Mouse (Mus musculus): ENCODE data around the gene Plppr3.
"Not testable (repeated sequence)": the region's sequence is repeated elsewhere in the genome, so short reads cannot be mapped to it uniquely, and the experiment has no call there.

Plppr3 gene

GRCm38 (mm10) chr10:79908167-79909091 is 34.0 kb upstream of the Plppr3 start, which contains the start of gene Med16:
Gene Med16 (minus strand): TSS chr10:79908923.
- in situ Hi-C loops (cut with MboI; ENCODE audit: low pct_unique_long_range_greater_than_20kb in 1 of 2, low sequenced_read_pairs in 2 of 2, unreplicated experiment in 1 of 2), result no loop called here

DNA sequence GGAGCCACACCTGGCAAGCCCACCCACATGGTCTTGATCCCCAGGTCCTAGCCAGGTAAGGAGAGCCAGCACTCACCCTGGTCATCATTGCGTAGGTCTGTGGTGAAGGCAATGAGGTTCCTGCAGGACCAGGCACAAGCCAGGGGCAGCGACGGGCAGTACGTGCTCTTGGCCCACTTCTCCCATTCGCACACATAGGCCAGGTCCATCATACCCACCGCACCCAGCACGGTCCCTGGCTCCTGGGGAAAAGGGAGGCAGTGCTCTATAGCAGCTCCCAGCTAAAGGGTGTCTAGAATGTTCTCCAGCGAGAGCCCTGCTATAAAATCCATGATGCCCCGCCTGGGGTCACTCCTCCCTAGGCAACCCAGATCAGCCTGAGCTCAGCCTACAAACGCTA is 33.0 kb upstream of the Plppr3 start:
- in situ Hi-C loops (cut with MboI; ENCODE audit: low pct_unique_long_range_greater_than_20kb in 1 of 2, low sequenced_read_pairs in 2 of 2, unreplicated experiment in 1 of 2), result no loop called here

- in situ Hi-C loops (cut with MboI; ENCODE audit: low pct_unique_long_range_greater_than_20kb in 1 of 2, low sequenced_read_pairs in 2 of 2, unreplicated experiment in 1 of 2), result no loop called here
Observed at GRCm38 (mm10) chr10:79906712-79907111, 32.3 kb upstream of the Plppr3 start.

- in situ Hi-C loops (cut with MboI; ENCODE audit: low pct_unique_long_range_greater_than_20kb in 1 of 2, low sequenced_read_pairs in 2 of 2, unreplicated experiment in 1 of 2), result no loop called here
Observed at GRCm38 (mm10) chr10:79900951-79901410, 26.5 kb upstream of the Plppr3 start.

DNA sequence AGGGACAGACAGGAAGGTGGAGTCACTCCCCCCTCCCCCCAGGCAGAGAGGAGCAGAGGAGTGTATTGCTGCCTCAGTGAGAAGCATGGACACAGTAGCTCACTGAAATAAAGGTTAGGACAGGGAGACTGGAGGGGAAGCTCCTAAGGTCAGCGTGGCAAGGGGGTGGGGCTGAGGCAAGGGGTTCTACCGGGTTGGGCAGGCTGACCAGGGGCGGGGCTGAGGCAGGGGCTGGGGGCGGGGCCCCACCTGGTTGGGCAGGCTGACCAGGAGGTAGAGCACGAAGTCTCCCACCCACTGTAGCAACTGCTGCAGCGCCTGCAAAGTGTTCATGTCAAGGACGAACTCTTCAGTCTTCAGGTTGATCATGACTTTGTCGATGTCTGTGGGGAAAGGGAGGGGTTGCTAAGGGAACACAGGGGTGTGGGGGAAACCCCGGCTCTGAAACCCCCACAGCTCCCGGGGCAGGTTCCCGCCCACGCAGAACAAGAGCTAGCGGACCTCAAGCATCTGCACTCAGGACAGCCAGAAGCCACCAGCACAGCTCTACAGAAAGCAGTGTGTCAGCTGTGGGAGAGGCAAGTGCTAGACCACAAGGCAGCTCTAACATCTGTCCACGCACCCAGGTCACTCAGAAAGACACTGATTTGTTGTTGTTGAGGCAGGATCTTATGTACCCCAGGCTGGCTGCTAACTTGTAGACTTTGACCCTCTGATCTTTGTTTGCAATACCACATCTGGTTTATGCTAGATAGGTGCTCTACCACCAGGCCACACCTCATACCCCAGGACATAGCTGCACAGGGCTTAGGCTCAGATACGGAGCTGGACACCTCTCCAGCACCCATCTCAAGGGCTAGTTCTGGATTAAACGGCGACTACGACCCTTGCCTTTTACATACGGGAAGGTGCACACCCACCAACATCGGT is 23.1 kb upstream of the Plppr3 start:
- in situ Hi-C loops (cut with MboI; ENCODE audit: low pct_unique_long_range_greater_than_20kb in 1 of 2, low sequenced_read_pairs in 2 of 2, unreplicated experiment in 1 of 2), result no loop called here

DNA sequence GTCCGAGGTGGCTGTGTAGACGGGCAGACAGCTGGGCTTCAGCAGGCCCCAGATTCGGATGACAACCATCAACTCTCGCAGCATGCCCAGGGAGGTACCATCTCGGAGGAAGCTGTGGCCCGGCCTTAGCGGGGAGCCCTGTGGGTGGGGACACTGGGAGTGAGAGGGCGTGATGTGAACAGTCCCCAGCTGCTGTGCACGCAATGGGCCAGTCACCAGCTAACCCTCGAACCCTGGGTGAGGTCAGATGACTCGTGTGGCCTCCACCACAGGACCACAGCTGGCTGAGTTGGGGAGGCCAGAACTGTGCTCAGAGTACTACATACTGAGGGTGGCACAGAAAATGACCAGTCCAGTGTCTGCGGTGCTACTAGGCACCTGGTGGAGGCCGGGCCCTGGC is 22.4 kb upstream of the Plppr3 start:
- in situ Hi-C loops (cut with MboI; ENCODE audit: low pct_unique_long_range_greater_than_20kb in 1 of 2, low sequenced_read_pairs in 2 of 2, unreplicated experiment in 1 of 2), result no loop called here

GRCm38 (mm10) chr10:79896306-79896705 is 21.9 kb upstream of the Plppr3 start:
- in situ Hi-C loops (cut with MboI; ENCODE audit: low pct_unique_long_range_greater_than_20kb in 1 of 2, low sequenced_read_pairs in 2 of 2, unreplicated experiment in 1 of 2), result no loop called here

- in situ Hi-C loops (cut with MboI; ENCODE audit: low pct_unique_long_range_greater_than_20kb in 1 of 2, low sequenced_read_pairs in 2 of 2, unreplicated experiment in 1 of 2), result not testable (repeated sequence)
Observed at GRCm38 (mm10) chr10:79892451-79893118, 18.2 kb upstream of the Plppr3 start.

DNA sequence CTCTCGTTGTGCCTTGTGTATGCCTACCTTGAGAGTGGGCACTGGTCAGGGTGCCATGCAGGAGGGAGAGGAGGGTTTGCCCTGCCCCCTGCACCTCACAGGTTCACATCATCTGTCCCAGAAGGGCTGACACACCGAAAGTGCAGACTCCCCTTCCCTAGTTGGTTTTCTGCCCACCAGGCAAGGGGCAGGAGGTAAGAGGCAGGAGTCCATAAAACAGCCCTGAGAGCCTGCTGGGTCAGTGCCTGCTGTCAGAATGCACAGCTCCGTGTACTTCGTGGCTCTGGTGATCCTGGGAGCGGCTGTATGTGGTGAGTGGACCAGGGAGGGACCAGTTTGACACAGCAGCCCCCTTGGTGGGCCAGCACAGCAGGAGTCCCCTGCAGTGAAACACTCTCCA is 16.2 kb upstream of the Plppr3 start, which contains the start of gene Cfd:
Cfd (plus strand) TSS at position 184 of the 400 bp plus-strand sequence.
- in situ Hi-C loops (cut with MboI; ENCODE audit: low pct_unique_long_range_greater_than_20kb in 1 of 2, low sequenced_read_pairs in 2 of 2, unreplicated experiment in 1 of 2), result no loop called here

- in situ Hi-C loops (cut with MboI; ENCODE audit: low pct_unique_long_range_greater_than_20kb in 1 of 2, low sequenced_read_pairs in 2 of 2, unreplicated experiment in 1 of 2), result no loop called here
Observed at GRCm38 (mm10) chr10:79889386-79889785, 15.0 kb upstream of the Plppr3 start.

DNA sequence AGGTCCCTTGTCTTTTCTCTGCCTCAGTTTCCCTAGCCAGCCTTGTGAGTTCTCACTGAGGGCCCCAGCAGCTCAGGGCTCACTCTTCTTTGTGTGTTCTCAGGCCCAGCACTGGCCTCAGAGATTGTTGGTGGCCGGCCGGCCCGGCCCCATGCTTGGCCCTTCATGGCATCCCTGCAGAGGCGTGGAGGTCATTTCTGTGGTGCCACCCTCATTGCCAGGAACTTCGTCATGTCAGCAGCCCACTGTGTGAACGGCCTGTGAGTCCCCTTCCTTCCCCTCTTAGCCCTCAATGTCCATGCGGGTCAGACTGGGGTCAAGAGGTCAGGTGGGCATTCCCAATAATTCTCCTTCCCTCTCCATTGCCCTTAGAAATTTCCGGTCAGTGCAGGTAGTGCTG is 12.2 kb upstream of the Plppr3 start:
- in situ Hi-C loops (cut with MboI; ENCODE audit: low pct_unique_long_range_greater_than_20kb in 1 of 2, low sequenced_read_pairs in 2 of 2, unreplicated experiment in 1 of 2), result no loop called here

GRCm38 (mm10) chr10:79886054-79886453 is 11.6 kb upstream of the Plppr3 start, which contains the start of gene Elane:
Gene Elane (plus strand): TSS chr10:79886247.
- in situ Hi-C loops (cut with MboI; ENCODE audit: low pct_unique_long_range_greater_than_20kb in 1 of 2, low sequenced_read_pairs in 2 of 2, unreplicated experiment in 1 of 2), result no loop called here

- in situ Hi-C loops (cut with MboI; ENCODE audit: low pct_unique_long_range_greater_than_20kb in 1 of 2, low sequenced_read_pairs in 2 of 2, unreplicated experiment in 1 of 2), result loop anchor here in 1 of 2 experiments (5.0 kb wide), 2 partner anchors 42 to 53 kb away; partner anchors contain the start of gene Arid3a
Observed at GRCm38 (mm10) chr10:79884938-79885337, 10.5 kb upstream of the Plppr3 start.

- in situ Hi-C loops (cut with MboI; ENCODE audit: low pct_unique_long_range_greater_than_20kb in 1 of 2, low sequenced_read_pairs in 2 of 2, unreplicated experiment in 1 of 2), result loop anchor here in 1 of 2 experiments (5.0 kb wide), 2 partner anchors 43 to 52 kb away; partner anchors contain the start of gene Arid3a
Observed at GRCm38 (mm10) chr10:79884446-79884845, 10.0 kb upstream of the Plppr3 start.

GRCm38 (mm10) chr10:79883297-79884084 is 9.1 kb upstream of the Plppr3 start:
- in situ Hi-C loops (cut with MboI; ENCODE audit: low pct_unique_long_range_greater_than_20kb in 1 of 2, low sequenced_read_pairs in 2 of 2, unreplicated experiment in 1 of 2), result loop anchor here in 1 of 2 experiments (5.0 kb wide), 2 partner anchors 44 to 51 kb away; partner anchors contain the start of gene Arid3a

DNA sequence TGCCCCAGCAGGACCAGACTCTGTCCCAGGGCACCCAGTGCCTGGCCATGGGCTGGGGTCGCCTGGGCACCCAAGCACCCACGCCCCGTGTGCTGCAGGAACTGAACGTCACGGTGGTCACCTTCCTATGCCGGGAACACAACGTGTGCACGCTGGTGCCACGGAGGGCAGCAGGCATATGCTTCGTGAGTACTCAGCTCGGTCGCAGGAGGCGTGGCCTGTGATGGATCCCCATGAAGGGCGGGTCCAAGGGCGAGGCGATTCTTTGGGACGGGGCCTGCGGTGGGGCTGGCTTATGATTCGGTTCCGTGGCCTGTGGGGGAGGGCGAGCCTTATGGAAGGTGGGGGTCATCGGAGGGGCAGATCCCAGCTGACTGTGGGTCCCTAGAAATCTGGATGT is 7.5 kb upstream of the Plppr3 start:
- in situ Hi-C loops (cut with MboI; ENCODE audit: low pct_unique_long_range_greater_than_20kb in 1 of 2, low sequenced_read_pairs in 2 of 2, unreplicated experiment in 1 of 2), result loop anchor here in 1 of 2 experiments (5.0 kb wide), 2 partner anchors 45 to 50 kb away; partner anchors contain the start of gene Arid3a

GRCm38 (mm10) chr10:79880721-79881120 is 6.3 kb upstream of the Plppr3 start:
- in situ Hi-C loops (cut with MboI; ENCODE audit: low pct_unique_long_range_greater_than_20kb in 1 of 2, low sequenced_read_pairs in 2 of 2, unreplicated experiment in 1 of 2), result loop anchor here in 1 of 2 experiments (5.0 kb wide), 2 partner anchors 47 to 48 kb away; partner anchors contain the start of gene Arid3a
